Mouse (Mus musculus) heart, embryonic 16.5 days (tissue): ENCODE data around the gene Samsn1. TPM values are rescaled to one million over a fixed set of nuclear protein-coding genes. Genes with fewer than 3 reads are reported as not detected.

Experiments used
- ATAC-seq: fragments of 200-750 bp; cut with Nextera tagmentation; replicated peaks from 2 replicates; pipeline ENCODE4 v1.8.0; 2017; ENCODE audit warnings: moderate number of reproducible peaks; ENCODE audit not compliant: insufficient read depth, low FRiP score; ENCODE audit errors: extremely low read depth
- H3K27ac ChIP-seq: fragments of 300-500 bp; sonication (generic); 2 replicates; pipeline ENCODE4 v1.5.1; 2014; ENCODE audit warnings: mild to moderate bottlenecking, low read length, control low read depth, moderate library complexity
- H3K27me3 ChIP-seq: fragments of 300-500 bp; sonication (generic); 2 replicates; pipeline ENCODE4 v1.6.1; 2014; ENCODE audit warnings: low read length, mixed read lengths; ENCODE audit not compliant: control insufficient read depth, insufficient read depth
- H3K36me3 ChIP-seq: fragments of 300-500 bp; sonication (generic); 2 replicates; pipeline ENCODE4 v1.6.1; 2014; ENCODE audit not compliant: control insufficient read depth, insufficient read depth
- H3K4me1 ChIP-seq: fragments of 300-500 bp; sonication (generic); 2 replicates; pipeline ENCODE4 v1.6.1; 2014; ENCODE audit warnings: low read length, mixed read lengths; ENCODE audit not compliant: control insufficient read depth, insufficient read depth
- H3K4me2 ChIP-seq: fragments of 300-500 bp; sonication (generic); 2 replicates; pipeline ENCODE4 v1.6.1; 2014; ENCODE audit warnings: low read depth, mild to moderate bottlenecking, control low read depth, low read length
- H3K4me3 ChIP-seq: fragments of 300-500 bp; sonication (generic); 2 replicates; pipeline ENCODE4 v1.5.1; 2014; ENCODE audit warnings: mild to moderate bottlenecking, control low read depth, low read length
- H3K9ac ChIP-seq: fragments of 300-500 bp; sonication (generic); 2 replicates; pipeline ENCODE4 v1.6.1; 2014; ENCODE audit warnings: low read length, control low read depth
- H3K9me3 ChIP-seq: fragments of 300-500 bp; sonication (generic); replicated peaks from 2 replicates; pipeline ENCODE4 v1.6.1; 2016; ENCODE audit warnings: low read length; ENCODE audit not compliant: control insufficient read depth
- WGBS: fragments of 180-500 bp; shearing (Covaris S2); extraction: QIAGEN DNeasy Blood & Tissue Kit; methylation state at CpG from one replicate; pipeline ENCODE4 v1.1.7; 2014; 5-methylcytosine and 5-hydroxymethylcytosine counted together
- polyA plus RNA-seq: library from polyadenylated mRNA; unstranded; fragments of >200 nt; fragmentation: Nextera tagmentation; extraction: Ambion mirVana; gene quantifications from 2 replicates; pipeline ENCODE4 v1.2.1, GENCODE M21; 2015

The Samsn1 gene
- polyA plus RNA-seq, 1 experiment from 2014 or later: 3.6 TPM

DNA sequence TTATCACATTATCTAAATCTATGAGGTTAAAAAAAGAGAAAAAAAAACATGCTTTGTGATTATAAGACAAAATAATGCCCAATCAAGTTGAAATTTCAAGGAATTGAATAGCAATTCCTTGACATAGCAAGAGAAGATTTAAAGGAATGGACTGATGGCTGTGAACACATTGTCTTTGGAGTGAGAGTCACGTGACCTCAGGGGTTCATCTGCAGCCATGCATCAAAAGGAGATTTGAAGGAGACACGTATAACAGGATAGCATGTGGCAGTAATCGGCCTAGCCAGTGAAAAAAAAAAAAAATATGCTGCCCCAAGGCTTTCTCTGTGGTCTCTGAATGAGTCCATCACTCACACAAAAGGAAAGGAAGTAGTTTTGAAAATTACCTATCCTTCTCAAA, 201.1 kb downstream of the Samsn1 start:
- no peak for ATAC-seq
- Histone ChIP-seq H3K4me3 (no peak overlapping the region), H3K27me3 (no peaks in the 10 kb centered on the region), H3K4me1 (no peaks in the 10 kb centered on the region), H3K27ac (no peak overlapping the region), H3K36me3 (no peaks in the 10 kb centered on the region), H3K9ac (no peak overlapping the region), H3K9me3 (no peaks in the 10 kb centered on the region), H3K4me2 (no peak overlapping the region)
- 78% methylated on average over 3 of the region's 3 CpGs for WGBS
